Mouse (Mus musculus): Measurements from ENCODE around the gene Actr1a.

- no peak for TF ChIP-seq POLR2A (IDR thresholded peaks at IDR 0.05; ENCODE audit: insufficient read depth, low read depth, low read length)
- no peak for TF ChIP-seq CTCF (IDR thresholded peaks at IDR 0.05; ENCODE audit: insufficient read depth, low read depth, low read length)
Observed at GRCm38 (mm10) chr19:46363294-46364009, 32.1 kb downstream of the Actr1a start.
